14 mouse cellular contexts compared by ENCODE assay signal in the genomic region with DNA sequence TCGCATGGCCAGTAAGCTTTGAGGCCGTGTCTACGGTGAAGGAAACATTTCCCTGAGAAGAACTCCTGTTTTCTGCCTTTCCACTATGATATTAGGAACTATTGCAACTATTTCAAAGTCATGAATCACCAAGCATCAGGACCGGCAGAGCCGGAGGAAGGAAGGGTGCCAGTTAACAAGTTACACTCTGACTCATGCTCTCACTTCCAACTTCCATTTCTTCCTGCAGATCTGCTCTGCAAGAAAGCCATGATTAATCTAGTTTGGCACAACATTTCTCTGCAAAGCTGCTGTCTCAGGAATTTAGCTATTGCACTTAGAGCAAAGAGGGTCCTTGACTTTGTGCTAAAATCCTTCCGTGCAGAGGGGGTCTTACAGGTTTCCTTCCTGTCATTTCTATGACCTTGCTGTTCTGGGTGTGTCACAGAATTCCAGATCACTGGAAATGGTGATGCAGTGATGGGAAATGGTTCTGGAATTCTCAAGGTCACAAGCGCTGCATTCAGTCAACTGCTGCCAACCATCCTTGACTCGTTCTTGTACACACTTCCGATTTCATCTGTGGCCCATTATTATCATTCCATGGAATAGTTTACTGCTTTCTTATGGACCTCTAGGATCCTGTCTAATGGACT. TPM values are rescaled to one million over a fixed set of nuclear protein-coding genes. Genes with fewer than 3 reads are reported as not detected.
DNase-seq lines count a peak whose midpoint lies in the region; ATAC-seq and TF ChIP-seq lines count a peak whose summit lies in the region.
"Had no signal": no experiment of that assay in that cellular context is flagged by ENCODE, and none has a peak within 500 bp of the region (broad histone marks: within the 10 kb centered on the region; RNA-seq: fewer than 3 reads in every experiment).

No protein-coding gene starts in this region.

- no peak overlapping the region for H3K9ac ChIP-seq in midbrain, embryonic 16.5 days (ENCODE audit: low read depth, low read length)

- H3K4me1 ChIP-seq in heart, embryonic 10.5 days = no peaks in the 10 kb centered on the region
- H3K4me1 ChIP-seq in bone marrow macrophage, adult 2 months (ENCODE audit: control insufficient read depth, insufficient read depth, low read length) = peaks cover 51% of the 10 kb centered on the region
- H3K4me1 ChIP-seq in midbrain, embryonic 16.5 days (ENCODE audit: control insufficient read depth, insufficient read depth, low read length) = no peaks in the 10 kb centered on the region

- no peak overlapping the region for H3K4me2 ChIP-seq in midbrain, embryonic 16.5 days (ENCODE audit: low read length)

- no peaks in the 10 kb centered on the region for H3K27me3 ChIP-seq in heart, embryonic 10.5 days (ENCODE audit: insufficient read depth, poor library complexity, severe bottlenecking)
- H3K27me3 ChIP-seq in midbrain, embryonic 16.5 days (ENCODE audit: control insufficient read depth, insufficient read depth, low read depth, low read length) = no peaks in the 10 kb centered on the region

- no peak for TF ChIP-seq CTCF in bone marrow macrophage, adult 2 months (IDR thresholded peaks at IDR 0.05; ENCODE audit: low read depth, low read length)

- no peak for TF ChIP-seq POLR2A in bone marrow macrophage, adult 2 months (IDR thresholded peaks at IDR 0.05; ENCODE audit: borderline replicate concordance, low read depth, low read length)

- peak; percentile 45 for ATAC-seq in megakaryocyte progenitor cell, adult 5-6 weeks (replicated peaks; ENCODE audit: poor library complexity)
- no peak for ATAC-seq in midbrain, embryonic 16.5 days
- ATAC-seq: forebrain, embryonic 14.5 days; inflammation-experienced regulatory T-cells, adult 6 months had no signal

- peak; percentile 11 for DNase-seq in heart, postnatal 25 days (ENCODE audit: low spot score)
- no peak for DNase-seq in heart, embryonic 10.5 days (ENCODE audit: low spot score)
- DNase-seq in ES-CJ7 (ENCODE audit: low read depth, low spot score) = peak; percentile 49
- no peak for DNase-seq in layer of hippocampus, adult 9-11 months
- DNase-seq in layer of hippocampus, adult 9-10 months (ENCODE audit: low spot score) = no peak

- intact Hi-C loops in heart, postnatal 25 days (cut with DNase I) = no loop called here

- H3K4me3 ChIP-seq in heart, embryonic 10.5 days = no peak overlapping the region
- H3K4me3 ChIP-seq in bone marrow macrophage, adult 2 months (ENCODE audit: insufficient read depth, low read length) = peak overlapping the region; percentile 27
- H3K4me3 ChIP-seq in midbrain, embryonic 16.5 days (ENCODE audit: low read depth, low read length) = no peak overlapping the region

- WGBS in heart, embryonic 10.5 days = 80% methylated on average over 9 of the region's 9 CpGs
- 93% methylated on average over 9 of the region's 9 CpGs for WGBS in midbrain, embryonic 16.5 days

- no peak overlapping the region for H3K27ac ChIP-seq in heart, embryonic 10.5 days
- peak overlapping the region; percentile 100 for H3K27ac ChIP-seq in bone marrow macrophage, adult 2 months (ENCODE audit: insufficient read depth, low read depth, low read length)
- no peak overlapping the region for H3K27ac ChIP-seq in midbrain, embryonic 16.5 days (ENCODE audit: low read length)

- no peaks in the 10 kb centered on the region for H3K36me3 ChIP-seq in heart, embryonic 10.5 days
- H3K36me3 ChIP-seq in midbrain, embryonic 16.5 days (ENCODE audit: control insufficient read depth, insufficient read depth, low read length) = no peaks in the 10 kb centered on the region
- H3K36me3 ChIP-seq: G1E had no signal

- no peaks in the 10 kb centered on the region for H3K9me3 ChIP-seq in heart, embryonic 10.5 days
- H3K9me3 ChIP-seq in midbrain, embryonic 16.5 days (replicated peaks; ENCODE audit: control insufficient read depth, low read length, poor library complexity, severe bottlenecking) = no peaks in the 10 kb centered on the region
- H3K9me3 ChIP-seq: G1E had no signal

RNA-seq across cellular contexts. Expression of gene BC005537, which starts 8.9 kb away (rescaled TPM):
- 100 to 1,000 TPM; 120 to 132 TPM for total RNA-seq in heart, postnatal 25 days (2021)
- 8.0 and 10.4 TPM in 2 replicates for polyA plus RNA-seq in heart, embryonic 10.5 days (2016; fragmentation: Nextera tagmentation; extraction: Ambion mirVana)
- 575 and 610 TPM in 2 replicates for polyA plus RNA-seq in bone marrow macrophage, adult 2 months (2012; ENCODE audit: insufficient read depth, insufficient read length, missing spikeins)
- 142 and 148 TPM in 2 replicates for total RNA-seq in megakaryocyte progenitor cell, adult 5-6 weeks (2015)
- 59.3 and 60.2 TPM in 2 replicates for total RNA-seq in megakaryocyte progenitor cell, adult 5-6 weeks (2017)
- 19.8 and 25.9 TPM in 2 replicates for polyA plus RNA-seq in midbrain, embryonic 16.5 days (2015; fragmentation: Nextera tagmentation; extraction: Ambion mirVana)

RNA-seq across cellular contexts. Expression of gene Gmnn, which starts 30.8 kb away (rescaled TPM):
- total RNA-seq in heart, postnatal 25 days (2021) = 10 to 100 TPM; 38.7 to 42.9 TPM
- 126 and 136 TPM in 2 replicates for polyA plus RNA-seq in heart, embryonic 10.5 days (2016; fragmentation: Nextera tagmentation; extraction: Ambion mirVana)
- 64.6 and 76.6 TPM in 2 replicates for polyA plus RNA-seq in bone marrow macrophage, adult 2 months (2012; ENCODE audit: insufficient read depth, insufficient read length, missing spikeins)
- 185 and 201 TPM in 2 replicates for total RNA-seq in megakaryocyte progenitor cell, adult 5-6 weeks (2015)
- total RNA-seq in megakaryocyte progenitor cell, adult 5-6 weeks (2017) = 207 and 229 TPM in 2 replicates
- 11.0 and 13.6 TPM in 2 replicates for polyA plus RNA-seq in midbrain, embryonic 16.5 days (2015; fragmentation: Nextera tagmentation; extraction: Ambion mirVana)

RNA-seq across cellular contexts. Expression of gene Acot13, which starts 38.8 kb away (rescaled TPM):
- 100 to 1,000 TPM; 422 to 431 TPM for total RNA-seq in heart, postnatal 25 days (2021)
- 116 and 174 TPM in 2 replicates for polyA plus RNA-seq in heart, embryonic 10.5 days (2016; fragmentation: Nextera tagmentation; extraction: Ambion mirVana)
- 81.0 and 91.3 TPM in 2 replicates for polyA plus RNA-seq in bone marrow macrophage, adult 2 months (2012; ENCODE audit: insufficient read depth, insufficient read length, missing spikeins)
- 41.4 and 46.0 TPM in 2 replicates for total RNA-seq in megakaryocyte progenitor cell, adult 5-6 weeks (2015)
- total RNA-seq in megakaryocyte progenitor cell, adult 5-6 weeks (2017) = 43.2 and 56.2 TPM in 2 replicates
- 49.6 and 53.3 TPM in 2 replicates for polyA plus RNA-seq in midbrain, embryonic 16.5 days (2015; fragmentation: Nextera tagmentation; extraction: Ambion mirVana)

RNA-seq across cellular contexts. Expression of gene Tdp2, which starts 39.0 kb away (rescaled TPM):
- total RNA-seq in heart, postnatal 25 days (2021) = 10 to 100 TPM; 12.9 to 15.5 TPM
- polyA plus RNA-seq in heart, embryonic 10.5 days (2016; fragmentation: Nextera tagmentation; extraction: Ambion mirVana) = 39.7 and 57.2 TPM in 2 replicates
- polyA plus RNA-seq in bone marrow macrophage, adult 2 months (2012; ENCODE audit: insufficient read depth, insufficient read length, missing spikeins) = 29.0 and 36.4 TPM in 2 replicates
- 71.0 and 73.2 TPM in 2 replicates for total RNA-seq in megakaryocyte progenitor cell, adult 5-6 weeks (2015)
- total RNA-seq in megakaryocyte progenitor cell, adult 5-6 weeks (2017) = 55.6 and 62.0 TPM in 2 replicates
- polyA plus RNA-seq in midbrain, embryonic 16.5 days (2015; fragmentation: Nextera tagmentation; extraction: Ambion mirVana) = 26.5 and 32.0 TPM in 2 replicates

RNA-seq across cellular contexts. Expression of gene Armh2, which starts 51.5 kb away (rescaled TPM):
- total RNA-seq in heart, postnatal 25 days (2021) = not detected
- polyA plus RNA-seq in heart, embryonic 10.5 days (2016; fragmentation: Nextera tagmentation; extraction: Ambion mirVana) = not detected in 2 replicates
- polyA plus RNA-seq in bone marrow macrophage, adult 2 months (2012; ENCODE audit: insufficient read depth, insufficient read length, missing spikeins) = not detected in 2 replicates
- not detected in 2 replicates for total RNA-seq in megakaryocyte progenitor cell, adult 5-6 weeks (2015)
- total RNA-seq in megakaryocyte progenitor cell, adult 5-6 weeks (2017) = not detected in 2 replicates
- polyA plus RNA-seq in midbrain, embryonic 16.5 days (2015; fragmentation: Nextera tagmentation; extraction: Ambion mirVana) = not detected in 2 replicates
- polyA plus RNA-seq: forebrain, embryonic 14.5 days; G1E; heart, embryonic 14.5 days; neural tube, embryonic 11.5 days; thymus, postnatal 0 days had no signal

Comparison
In these comparisons a context has a peak if more than half of its experiments do, and no peak if none do; other contexts are left out.
1. DNase-seq: peak in heart, postnatal 25 days (single experiment) and ES-CJ7 (single experiment); none in heart, embryonic 10.5 days (single experiment), layer of hippocampus, adult 9-11 months (single experiment) and layer of hippocampus, adult 9-10 months (single experiment).
2. RNA of gene BC005537, which starts 8.9 kb away (polyA plus RNA-seq): 575 to 610 TPM in bone marrow macrophage, adult 2 months; 19.8 to 25.9 TPM in midbrain, embryonic 16.5 days and 8.0 to 10.4 TPM in heart, embryonic 10.5 days; every median in the first group is over 10 times any median in the second.